Mouse (Mus musculus) C2C12 (cell line): Measurements from ENCODE around the gene Camk2b. TPM values are rescaled to one million over a fixed set of nuclear protein-coding genes. Genes with fewer than 3 reads are reported as not detected.

Experiments used
- H3K27me3 ChIP-seq: one replicate; pipeline ENCODE4 v1.6.1; 2011; ENCODE audit not compliant: control insufficient read depth, insufficient read depth, insufficient read length
- H3K36me3 ChIP-seq: one replicate; pipeline ENCODE4 v1.6.1; 2011; ENCODE audit not compliant: control insufficient read depth, insufficient read depth
- H3K4me3 ChIP-seq: one replicate; pipeline ENCODE4 v1.5.1; 2011; ENCODE audit warnings: mild to moderate bottlenecking, control low read depth; ENCODE audit not compliant: poor library complexity, insufficient read depth, severe bottlenecking
- H3K79me2 ChIP-seq: one replicate; pipeline ENCODE4 v1.6.1; 2011; ENCODE audit not compliant: control insufficient read depth, insufficient read depth
- H3K79me3 ChIP-seq: one replicate; pipeline ENCODE4 v1.6.1; 2011; ENCODE audit warnings: low read depth, control low read depth
- H3ac ChIP-seq: one replicate; pipeline ENCODE3; 2011; ENCODE audit warnings: low read depth; ENCODE audit not compliant: control insufficient read depth, insufficient read length
- CEBPB ChIP-seq: IDR thresholded peaks from one replicate; pipeline ENCODE4 v1.6.1; 2011; ENCODE audit warnings: low read depth, mild to moderate bottlenecking, control low read depth, moderate library complexity
- CTCF ChIP-seq: IDR thresholded peaks from one replicate; pipeline ENCODE4 v1.5.1; 2011; ENCODE audit not compliant: control insufficient read depth, insufficient read depth, insufficient read length
- FOSL1 ChIP-seq: IDR thresholded peaks from one replicate; pipeline ENCODE4 v1.8.0; 2011; ENCODE audit warnings: mild to moderate bottlenecking, low read length; ENCODE audit not compliant: poor library complexity, insufficient read depth, severe bottlenecking
- MAX ChIP-seq: IDR thresholded peaks from one replicate; pipeline ENCODE4 v1.6.1; 2011; ENCODE audit warnings: mild to moderate bottlenecking, control low read depth
- MYOD1 ChIP-seq: IDR thresholded peaks from one replicate; pipeline ENCODE4 v1.6.1; 2011; ENCODE audit warnings: low read depth; ENCODE audit not compliant: control insufficient read depth, insufficient read length
- MYOG ChIP-seq: IDR thresholded peaks from one replicate; pipeline ENCODE4 v1.6.1; 2011; ENCODE audit not compliant: control insufficient read depth, insufficient read length; ENCODE audit errors: extremely low read depth
- USF1 ChIP-seq: IDR thresholded peaks from one replicate; pipeline ENCODE4 v1.6.1; 2011; ENCODE audit warnings: low read depth, mild to moderate bottlenecking, control low read depth, moderate library complexity
- polyA plus RNA-seq: library from polyadenylated mRNA; unstranded; fragments of >200 nt; fragmentation: generic; extraction: Trizol; gene quantifications from one replicate; pipeline ENCODE4 v1.2.1, GENCODE M21; 2012; ENCODE audit warnings: missing spikeins

The Camk2b gene
- polyA plus RNA-seq, 1 experiment, result 0.06 TPM

- TF ChIP-seq FOSL1 (no peak), MYOD1 (no peak), CTCF (no peak), MYOG (no peak), MAX (no peak), CEBPB (no peak), USF1 (no peak)
- H3K36me3 ChIP-seq, result no peaks in the 10 kb centered on the region
- no peaks in the 10 kb centered on the region for H3K79me3 ChIP-seq
- H3K79me2 ChIP-seq, result no peaks in the 10 kb centered on the region
- peaks cover 54% of the 10 kb centered on the region for H3K27me3 ChIP-seq
- no peak overlapping the region for H3ac ChIP-seq
- no peak overlapping the region for H3K4me3 ChIP-seq
These were observed 20.8 kb upstream of the Camk2b start for GRCm38 (mm10) chr11:6086991-6087390.

GRCm38 (mm10) chr11:6078737-6079136 lies 12.6 kb upstream of the Camk2b start:
- TF ChIP-seq MAX, result no peak
- TF ChIP-seq USF1, result no peak
- TF ChIP-seq FOSL1, result no peak
- TF ChIP-seq CTCF, result no peak
- TF ChIP-seq MYOG, result no peak
- no peak for TF ChIP-seq CEBPB
- TF ChIP-seq MYOD1, result no peak

GRCm38 (mm10) chr11:6075618-6076066 lies 9.5 kb upstream of the Camk2b start:
- TF ChIP-seq MAX (no peak), FOSL1 (no peak), MYOG (no peak), CEBPB (no peak), MYOD1 (no peak), CTCF (no peak), USF1 (no peak)
- no peaks in the 10 kb centered on the region for H3K36me3 ChIP-seq
- no peak overlapping the region for H3K4me3 ChIP-seq
- H3K79me2 ChIP-seq, result no peaks in the 10 kb centered on the region
- H3K79me3 ChIP-seq, result no peaks in the 10 kb centered on the region
- H3ac ChIP-seq, result no peak overlapping the region
- peaks cover 51% of the 10 kb centered on the region for H3K27me3 ChIP-seq

More at GRCm38 (mm10) chr11:6078737-6079136, 12.6 kb upstream of the Camk2b start:
- Histone ChIP-seq H3K4me3 (no peak overlapping the region), H3K27me3 (peaks cover 53% of the 10 kb centered on the region), H3K79me3 (no peaks in the 10 kb centered on the region), H3ac (no peak overlapping the region), H3K79me2 (no peaks in the 10 kb centered on the region), H3K36me3 (no peaks in the 10 kb centered on the region)

- Histone ChIP-seq H3K79me2 (no peaks in the 10 kb centered on the region), H3K36me3 (no peaks in the 10 kb centered on the region), H3ac (no peak overlapping the region), H3K4me3 (no peak overlapping the region), H3K79me3 (no peaks in the 10 kb centered on the region), H3K27me3 (peaks cover 79% of the 10 kb centered on the region)
- TF ChIP-seq MYOD1, result no peak
- no peak for TF ChIP-seq CTCF
- no peak for TF ChIP-seq CEBPB
- TF ChIP-seq MYOG, result no peak
- TF ChIP-seq MAX, result no peak
- no peak for TF ChIP-seq USF1
- no peak for TF ChIP-seq FOSL1
These were observed 2.2 kb upstream of the Camk2b start for GRCm38 (mm10) chr11:6068181-6068957.

- no peak overlapping the region for H3ac ChIP-seq
- H3K36me3 ChIP-seq, result no peaks in the 10 kb centered on the region
- H3K4me3 ChIP-seq, result no peak overlapping the region
- no peaks in the 10 kb centered on the region for H3K79me3 ChIP-seq
- H3K79me2 ChIP-seq, result no peaks in the 10 kb centered on the region
- TF ChIP-seq MYOG (no peak), CEBPB (no peak), FOSL1 (no peak), MAX (no peak), MYOD1 (no peak), CTCF (no peak), USF1 (no peak)
- H3K27me3 ChIP-seq, result peaks cover 91% of the 10 kb centered on the region
These were observed 998 bp upstream of the Camk2b start for GRCm38 (mm10) chr11:6067160-6067559.

GRCm38 (mm10) chr11:6065551-6066121 lies 526 bp downstream of the Camk2b start:
- H3K27me3 ChIP-seq, result peaks cover 93% of the 10 kb centered on the region
- no peaks in the 10 kb centered on the region for H3K79me2 ChIP-seq
- no peak for TF ChIP-seq FOSL1
- TF ChIP-seq MYOG, result no peak
- no peak overlapping the region for H3K4me3 ChIP-seq
- no peaks in the 10 kb centered on the region for H3K36me3 ChIP-seq
- no peaks in the 10 kb centered on the region for H3K79me3 ChIP-seq
- H3ac ChIP-seq, result no peak overlapping the region
